8 mouse cellular contexts compared by ENCODE assay signal in the genomic region with DNA sequence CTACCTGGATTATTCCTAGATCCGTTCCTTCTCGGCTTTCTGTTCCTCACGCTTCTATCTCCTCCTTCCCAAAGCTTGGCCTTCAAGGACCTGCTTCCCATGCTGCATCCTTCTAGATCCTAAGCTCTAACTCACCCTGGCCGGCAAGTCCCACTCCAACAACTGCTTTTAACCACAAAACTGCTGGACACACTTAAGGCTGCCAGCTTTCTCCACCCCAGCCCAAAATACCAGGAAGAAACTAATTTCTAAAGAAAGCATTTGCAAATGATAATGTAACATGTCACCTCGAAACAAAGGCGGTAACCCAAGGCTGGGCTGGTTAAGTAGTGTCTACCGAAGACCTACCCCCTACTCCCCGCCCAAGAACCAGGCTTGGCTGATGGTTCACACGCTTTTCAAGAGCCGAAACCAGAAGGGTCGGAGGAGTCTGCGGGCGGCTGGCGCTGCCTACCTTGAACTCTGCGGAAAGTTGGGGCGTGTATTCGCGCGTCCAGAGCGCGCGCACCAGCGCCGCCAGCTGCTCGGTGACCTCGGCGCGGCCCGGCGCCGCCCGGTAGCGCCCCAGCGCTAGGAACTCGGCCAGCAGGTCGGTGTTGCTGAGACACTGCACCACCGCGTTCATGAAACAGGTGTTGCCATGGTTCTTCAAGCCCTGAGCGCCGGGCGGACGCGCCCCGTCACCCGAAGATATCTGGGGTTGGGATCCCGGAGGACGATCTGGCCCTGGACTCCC. TPM values are rescaled to one million over a fixed set of nuclear protein-coding genes. Genes with fewer than 3 reads are reported as not detected.
DNase-seq lines count a peak whose midpoint lies in the region; ATAC-seq and TF ChIP-seq lines count a peak whose summit lies in the region.

No protein-coding gene starts in this region.

- no peaks in the 10 kb centered on the region for H3K36me3 ChIP-seq in megakaryocyte, embryonic 14.5 days (replicated peaks; ENCODE audit: low read length)
- no peaks in the 10 kb centered on the region for H3K36me3 ChIP-seq in embryonic facial prominence, embryonic 12.5 days
- H3K36me3 ChIP-seq in heart, embryonic 11.5 days (ENCODE audit: control insufficient read depth, insufficient read depth, low read length) = no peaks in the 10 kb centered on the region
- H3K36me3 ChIP-seq in liver, postnatal 0 days (replicated peaks; ENCODE audit: insufficient read depth, low read length) = no peaks in the 10 kb centered on the region
- no peaks in the 10 kb centered on the region for H3K36me3 ChIP-seq in neural tube, embryonic 14.5 days (ENCODE audit: control insufficient read depth, insufficient read depth, low read length)

- H3K9me3 ChIP-seq in megakaryocyte, embryonic 14.5 days = peaks cover 3% of the 10 kb centered on the region; the same call in 1 of the 2 replicates
- H3K9me3 ChIP-seq in embryonic facial prominence, embryonic 12.5 days = no peaks in the 10 kb centered on the region
- no peaks in the 10 kb centered on the region for H3K9me3 ChIP-seq in heart, embryonic 11.5 days (replicated peaks; ENCODE audit: control insufficient read depth, low read length)
- H3K9me3 ChIP-seq in liver, postnatal 0 days (ENCODE audit: low read length) = no peaks in the 10 kb centered on the region
- no peaks in the 10 kb centered on the region for H3K9me3 ChIP-seq in neural tube, embryonic 14.5 days (ENCODE audit: control insufficient read depth, low read length)

- H3K27me3 ChIP-seq in megakaryocyte, embryonic 14.5 days (replicated peaks) = peaks cover 52% of the 10 kb centered on the region
- peaks cover 29% of the 10 kb centered on the region for H3K27me3 ChIP-seq in embryonic facial prominence, embryonic 12.5 days
- H3K27me3 ChIP-seq in heart, embryonic 11.5 days (ENCODE audit: control insufficient read depth, insufficient read depth, low read length) = peaks cover 22% of the 10 kb centered on the region
- H3K27me3 ChIP-seq in liver, postnatal 0 days (ENCODE audit: insufficient read depth, low read length) = peaks cover 32% of the 10 kb centered on the region
- peaks cover 17% of the 10 kb centered on the region; the same call in 1 of the 2 replicates for H3K27me3 ChIP-seq in neural tube, embryonic 14.5 days (ENCODE audit: control insufficient read depth, insufficient read depth, low read length)

- ATAC-seq in megakaryocyte, adult 5-6 weeks (ENCODE audit: poor library complexity, severe bottlenecking) = no peak
- peak; percentile 24; the same call in 1 of the 2 replicates for ATAC-seq in embryonic facial prominence, embryonic 12.5 days (ENCODE audit: insufficient number of reproducible peaks, insufficient read depth, low FRiP score, low TSS enrichment)
- peak; percentile 43; the same call in 1 of the 2 replicates for ATAC-seq in heart, embryonic 11.5 days (replicated peaks; ENCODE audit: insufficient number of reproducible peaks, low FRiP score, low TSS enrichment)
- peak; percentile 8; the same call in 1 of the 2 replicates for ATAC-seq in liver, postnatal 0 days
- no peak for ATAC-seq in neural tube, embryonic 14.5 days (ENCODE audit: low read depth)

- H3K4me1 ChIP-seq in megakaryocyte, embryonic 14.5 days = peaks cover 34% of the 10 kb centered on the region
- peaks cover 9% of the 10 kb centered on the region; the same call in 1 of the 2 replicates for H3K4me1 ChIP-seq in embryonic facial prominence, embryonic 12.5 days
- H3K4me1 ChIP-seq in heart, embryonic 11.5 days (ENCODE audit: control insufficient read depth, insufficient read depth, low read length) = no peaks in the 10 kb centered on the region
- H3K4me1 ChIP-seq in liver, postnatal 0 days (ENCODE audit: insufficient read depth) = peaks cover 17% of the 10 kb centered on the region
- no peaks in the 10 kb centered on the region for H3K4me1 ChIP-seq in neural tube, embryonic 14.5 days (ENCODE audit: control insufficient read depth, insufficient read depth, low read length)

- H3K27ac ChIP-seq in embryonic facial prominence, embryonic 12.5 days = no peak overlapping the region
- H3K27ac ChIP-seq in heart, embryonic 11.5 days (ENCODE audit: low read depth, low read length) = no peak overlapping the region
- no peak overlapping the region for H3K27ac ChIP-seq in liver, postnatal 0 days (ENCODE audit: low read depth)
- H3K27ac ChIP-seq in neural tube, embryonic 14.5 days (ENCODE audit: low read depth, low read length) = no peak overlapping the region

- peak overlapping the region; percentile 66 for H3K9ac ChIP-seq in embryonic facial prominence, embryonic 12.5 days
- H3K9ac ChIP-seq in heart, embryonic 11.5 days (ENCODE audit: low read depth, low read length) = peak overlapping the region; percentile 64
- no peak overlapping the region for H3K9ac ChIP-seq in liver, postnatal 0 days (replicated peaks)
- H3K9ac ChIP-seq in neural tube, embryonic 14.5 days (replicated peaks; ENCODE audit: low read depth, low read length) = peak overlapping the region; percentile 52

- peak; percentile 70 for DNase-seq in kidney, adult 9 months
- DNase-seq in liver, postnatal 0 days = peak; percentile 27
- no peak for DNase-seq in spleen, adult 12 weeks (ENCODE audit: low spot score)

- H3K4me3 ChIP-seq in megakaryocyte, embryonic 14.5 days (replicated peaks) = peak overlapping the region; percentile 92
- H3K4me3 ChIP-seq in embryonic facial prominence, embryonic 12.5 days = peak overlapping the region; percentile 76
- peak overlapping the region; percentile 81 for H3K4me3 ChIP-seq in heart, embryonic 11.5 days (ENCODE audit: low read depth, low read length)
- peak overlapping the region; percentile 59 for H3K4me3 ChIP-seq in liver, postnatal 0 days (ENCODE audit: low read depth, low read length)
- peak overlapping the region; percentile 60 for H3K4me3 ChIP-seq in neural tube, embryonic 14.5 days (ENCODE audit: low read depth, low read length)

- no peak for TF ChIP-seq EP300 in liver, postnatal 0 days (IDR thresholded peaks at IDR 0.05; ENCODE audit: low read depth)

- peak overlapping the region; percentile 100 for H3K4me2 ChIP-seq in embryonic facial prominence, embryonic 12.5 days (replicated peaks)
- H3K4me2 ChIP-seq in heart, embryonic 11.5 days = peak overlapping the region; percentile 100
- peak overlapping the region; percentile 80 for H3K4me2 ChIP-seq in liver, postnatal 0 days (ENCODE audit: low read depth, low read length)
- H3K4me2 ChIP-seq in neural tube, embryonic 14.5 days (ENCODE audit: low read depth, low read length) = peak overlapping the region; percentile 100

- no peak for TF ChIP-seq CTCF in liver, postnatal 0 days (IDR thresholded peaks at IDR 0.05; ENCODE audit: low read depth)

- 2% methylated on average over 47 of the region's 47 CpGs for WGBS in embryonic facial prominence, embryonic 12.5 days
- WGBS in heart, embryonic 11.5 days (ENCODE audit: insufficient replicate concordance) = 2% methylated on average over 47 of the region's 47 CpGs
- 3% methylated on average over 47 of the region's 47 CpGs for WGBS in liver, postnatal 0 days (ENCODE audit: insufficient replicate concordance)
- WGBS in neural tube, embryonic 14.5 days = 2% methylated on average over 47 of the region's 47 CpGs

RNA-seq across cellular contexts. Expression of a gene that starts 0.7 kb away (rescaled TPM):
- polyA plus RNA-seq in megakaryocyte, embryonic 14.5 days (2012; ENCODE audit: insufficient read depth, low replicate concordance) = 0.19 TPM in 1 of 2 replicates, not detected in the other
- total RNA-seq in megakaryocyte, adult 5-6 weeks (2015) = not detected in 2 replicates
- total RNA-seq in megakaryocyte, adult 5-6 weeks (2017) = not detected in 2 replicates
- 1.3 and 1.4 TPM in 2 replicates for polyA plus RNA-seq in embryonic facial prominence, embryonic 12.5 days (2016; fragmentation: Nextera tagmentation; extraction: Ambion mirVana)
- 0.24 TPM in 2 replicates for polyA plus RNA-seq in heart, embryonic 11.5 days (2014; fragmentation: Nextera tagmentation; extraction: Ambion mirVana)
- not detected in 2 replicates for polyA plus RNA-seq in liver, postnatal 0 days (2015; fragmentation: Nextera tagmentation; extraction: Ambion mirVana)
- polyA plus RNA-seq in neural tube, embryonic 14.5 days (2014; fragmentation: Nextera tagmentation; extraction: Ambion mirVana) = 0.53 and 0.72 TPM in 2 replicates

RNA-seq across cellular contexts. Expression of a gene that starts 44.2 kb away (rescaled TPM):
- not detected in 2 replicates for polyA plus RNA-seq in megakaryocyte, embryonic 14.5 days (2012; ENCODE audit: insufficient read depth, low replicate concordance)
- not detected in 2 replicates for total RNA-seq in megakaryocyte, adult 5-6 weeks (2015)
- total RNA-seq in megakaryocyte, adult 5-6 weeks (2017) = not detected in 2 replicates
- 0.34 and 0.61 TPM in 2 replicates for polyA plus RNA-seq in embryonic facial prominence, embryonic 12.5 days (2016; fragmentation: Nextera tagmentation; extraction: Ambion mirVana)
- polyA plus RNA-seq in heart, embryonic 11.5 days (2014; fragmentation: Nextera tagmentation; extraction: Ambion mirVana) = 0.57 TPM in 1 of 2 replicates, not detected in the other
- polyA plus RNA-seq in liver, postnatal 0 days (2015; fragmentation: Nextera tagmentation; extraction: Ambion mirVana) = not detected in 2 replicates
- 2.6 and 3.3 TPM in 2 replicates for polyA plus RNA-seq in neural tube, embryonic 14.5 days (2014; fragmentation: Nextera tagmentation; extraction: Ambion mirVana)

RNA-seq across cellular contexts. Expression of a gene that starts 44.7 kb away (rescaled TPM):
- 3.9 and 4.3 TPM in 2 replicates for polyA plus RNA-seq in megakaryocyte, embryonic 14.5 days (2012; ENCODE audit: insufficient read depth, low replicate concordance)
- 46.9 and 58.9 TPM in 2 replicates for total RNA-seq in megakaryocyte, adult 5-6 weeks (2015)
- total RNA-seq in megakaryocyte, adult 5-6 weeks (2017) = 21.5 and 23.3 TPM in 2 replicates
- polyA plus RNA-seq in embryonic facial prominence, embryonic 12.5 days (2016; fragmentation: Nextera tagmentation; extraction: Ambion mirVana) = 58.4 and 59.2 TPM in 2 replicates
- polyA plus RNA-seq in heart, embryonic 11.5 days (2014; fragmentation: Nextera tagmentation; extraction: Ambion mirVana) = 59.2 and 60.9 TPM in 2 replicates
- 27.4 and 29.0 TPM in 2 replicates for polyA plus RNA-seq in liver, postnatal 0 days (2015; fragmentation: Nextera tagmentation; extraction: Ambion mirVana)
- polyA plus RNA-seq in neural tube, embryonic 14.5 days (2014; fragmentation: Nextera tagmentation; extraction: Ambion mirVana) = 68.5 and 71.3 TPM in 2 replicates

Comparison
In these comparisons a context has a peak if more than half of its experiments do, and no peak if none do; other contexts are left out.
1. ATAC-seq: peak in embryonic facial prominence, embryonic 12.5 days (single experiment), heart, embryonic 11.5 days (single experiment) and liver, postnatal 0 days (single experiment); none in megakaryocyte, adult 5-6 weeks (single experiment) and neural tube, embryonic 14.5 days (single experiment).
2. Peak in every context shown above with its lines, with median percentiles within 50 percentile points of each other: H3K4me3 ChIP-seq and H3K4me2 ChIP-seq.